Mouse (Mus musculus): ENCODE results near the gene Bag5.

GRCm38 (mm10) chr12:111666380-111666779 lies 46.7 kb downstream of the Bag5 start:
- no peak for TF ChIP-seq CTCF (IDR thresholded peaks at IDR 0.05; ENCODE audit: low read depth)
- TF ChIP-seq EP300 (IDR thresholded peaks at IDR 0.05; ENCODE audit: low read depth), result no peak
